Mouse (Mus musculus) right cerebral cortex, adult 18-20 months (tissue): ENCODE data around the gene Lyz1.
"Not testable (repeated sequence)": the region's sequence is repeated elsewhere in the genome, so short reads cannot be mapped to it uniquely, and the experiment has no call there.

Source experiments
- DNase-seq: peaks from one replicate; pipeline ENCODE4 v3.0.0; 2022; ENCODE audit warnings: mixed read lengths

The Lyz1 gene

DNA sequence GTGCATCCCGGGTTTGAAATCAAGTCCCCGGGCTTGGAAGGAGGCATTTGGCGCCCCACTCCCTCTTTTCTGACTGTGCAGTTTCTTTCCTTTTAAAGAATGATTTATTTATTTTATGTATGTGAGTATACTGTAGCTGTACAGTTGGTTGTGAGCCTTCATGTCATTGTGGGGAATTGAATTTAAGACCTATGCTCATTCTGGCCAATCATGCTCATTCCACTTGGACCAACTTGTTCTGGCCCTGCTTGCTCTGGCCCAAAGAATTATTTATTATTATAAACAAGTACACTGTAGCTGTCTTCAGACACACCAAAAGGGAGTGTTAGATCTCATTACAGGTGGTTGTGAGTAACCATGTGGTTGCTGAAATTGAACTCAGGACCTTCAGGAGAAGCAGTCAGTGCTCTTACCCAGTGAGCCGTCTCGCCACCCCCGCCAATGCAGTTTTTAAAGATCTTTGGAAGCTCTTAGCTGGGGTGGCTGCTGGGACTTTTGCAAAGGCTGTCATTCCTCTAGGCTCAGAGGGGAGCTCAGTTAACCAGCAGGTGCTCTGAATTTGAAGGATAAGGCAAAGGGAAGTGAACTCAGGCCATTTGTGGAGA lies 6.2 kb downstream of the Lyz1 start:
- no peak for DNase-seq

- DNase-seq, result not testable (repeated sequence)
Measured at GRCm38 (mm10) chr10:117285584-117285983, 7.1 kb downstream of the Lyz1 start.

DNA sequence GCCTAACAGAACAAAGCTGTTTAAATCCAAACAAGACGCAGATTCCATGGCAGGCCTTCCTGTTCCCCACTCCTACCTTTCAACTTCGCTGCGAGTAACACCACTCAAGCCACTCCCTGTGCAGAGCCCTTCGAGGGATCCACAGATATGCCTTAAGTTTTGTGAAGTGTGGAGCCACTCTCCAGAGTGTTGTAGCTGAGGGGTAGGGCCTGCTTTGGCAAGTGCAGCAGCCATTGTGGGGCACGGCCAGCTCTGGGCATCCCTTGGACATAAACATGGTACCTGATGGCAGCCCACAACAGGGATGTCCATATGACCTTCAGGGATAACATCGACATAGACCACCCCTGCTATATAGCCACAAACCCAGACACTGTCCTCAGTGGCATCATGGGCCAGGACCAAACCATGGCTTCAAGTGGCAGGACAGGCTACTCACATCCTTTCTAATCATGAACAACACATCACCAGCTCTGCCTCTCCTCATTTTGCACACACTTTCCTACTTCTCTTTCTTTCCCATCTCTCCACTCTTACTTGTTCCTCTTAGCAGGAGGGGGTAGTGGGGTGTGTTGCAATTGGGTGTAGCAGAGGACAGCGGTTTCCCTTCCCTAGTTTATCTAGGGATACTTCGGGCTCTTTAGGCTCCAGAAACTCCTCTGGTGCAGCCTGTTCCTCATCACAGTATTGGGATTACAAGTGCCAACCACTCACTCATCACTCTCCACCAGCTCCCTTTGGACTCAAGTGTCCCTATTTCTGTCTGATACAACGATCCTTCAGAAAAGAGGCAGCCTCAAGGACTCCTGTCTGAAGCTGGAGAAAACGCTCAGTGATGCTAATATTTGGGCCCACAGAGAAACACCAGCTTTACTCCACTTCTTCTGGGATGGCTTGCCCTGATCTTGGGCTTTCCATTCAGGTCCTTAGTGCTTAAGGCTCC lies 7.8 kb downstream of the Lyz1 start:
- DNase-seq, result no peak

- no peak for DNase-seq
Measured at GRCm38 (mm10) chr10:117283871-117284577, 8.6 kb downstream of the Lyz1 start.

- not testable (repeated sequence) for DNase-seq
Measured at GRCm38 (mm10) chr10:117283196-117283595, 9.5 kb downstream of the Lyz1 start.

DNA sequence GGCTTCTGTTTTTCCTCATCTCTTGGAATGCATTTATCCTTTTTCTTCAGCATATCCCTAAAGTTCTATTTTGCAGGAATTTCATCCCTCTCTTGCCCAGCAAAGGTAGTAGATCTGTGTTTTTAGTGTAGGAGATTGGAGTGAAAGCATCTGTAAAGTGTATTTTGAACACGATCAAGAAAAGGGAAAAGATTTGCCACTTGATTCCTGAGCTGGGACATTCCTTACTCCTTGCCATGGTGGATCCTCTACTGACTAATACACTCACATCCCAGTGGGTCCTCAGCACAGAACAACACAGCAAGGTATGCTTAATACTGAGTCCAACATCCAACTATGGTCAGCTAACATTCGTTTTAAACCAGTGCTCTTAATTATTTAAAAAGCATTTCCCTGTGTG lies 10.1 kb downstream of the Lyz1 start:
- no peak for DNase-seq

- DNase-seq, result no peak
Measured at GRCm38 (mm10) chr10:117282049-117282448, 10.6 kb downstream of the Lyz1 start, which contains the start of gene Lyz2. TSS of gene Lyz2 (minus strand) at chr10:117282321.

DNA sequence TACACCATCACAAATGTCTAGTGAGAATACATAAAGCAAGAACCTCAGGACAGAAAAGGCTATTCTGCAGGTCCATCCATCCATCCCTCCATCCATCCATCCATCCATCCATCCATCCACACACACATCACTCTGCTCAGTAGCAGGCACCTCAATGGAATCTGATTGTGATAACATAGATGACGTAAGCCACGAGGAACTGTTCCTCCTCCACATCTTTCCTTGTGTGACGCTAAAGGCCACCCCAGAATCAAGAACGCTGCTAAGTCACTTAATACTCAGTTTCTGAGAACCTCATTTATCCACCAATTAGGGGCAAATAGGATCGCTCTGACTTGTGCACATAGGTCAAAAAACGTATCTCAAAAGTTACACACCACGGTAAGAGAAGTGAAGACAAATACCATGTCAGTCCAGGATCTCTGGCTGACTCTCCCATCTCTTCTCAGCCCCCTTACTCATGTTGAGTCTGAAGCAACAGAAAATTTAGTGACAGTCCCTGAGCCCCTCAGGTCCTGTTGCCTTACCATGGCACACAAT lies 11.2 kb downstream of the Lyz1 start:
- no peak for DNase-seq

DNA sequence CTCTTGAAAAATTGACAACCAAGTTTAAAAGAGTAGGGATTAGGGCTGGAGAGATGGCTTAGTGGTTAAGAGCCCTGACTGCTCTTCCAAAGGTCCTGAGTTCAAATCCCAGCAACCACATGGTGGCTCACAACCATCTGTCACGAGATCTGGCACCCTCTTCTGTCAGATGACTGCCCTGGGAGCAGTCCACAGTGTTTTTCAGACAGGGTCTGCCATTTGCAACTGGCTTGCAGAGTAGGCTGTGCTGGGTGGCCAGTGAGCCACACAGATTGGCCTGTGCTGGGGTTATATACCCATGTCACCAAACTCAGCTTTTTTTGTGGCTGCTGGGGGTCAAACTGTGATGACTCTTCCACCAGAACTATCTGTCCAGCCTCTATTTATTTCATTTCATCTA lies 12.7 kb downstream of the Lyz1 start:
- DNase-seq, result no peak

DNA sequence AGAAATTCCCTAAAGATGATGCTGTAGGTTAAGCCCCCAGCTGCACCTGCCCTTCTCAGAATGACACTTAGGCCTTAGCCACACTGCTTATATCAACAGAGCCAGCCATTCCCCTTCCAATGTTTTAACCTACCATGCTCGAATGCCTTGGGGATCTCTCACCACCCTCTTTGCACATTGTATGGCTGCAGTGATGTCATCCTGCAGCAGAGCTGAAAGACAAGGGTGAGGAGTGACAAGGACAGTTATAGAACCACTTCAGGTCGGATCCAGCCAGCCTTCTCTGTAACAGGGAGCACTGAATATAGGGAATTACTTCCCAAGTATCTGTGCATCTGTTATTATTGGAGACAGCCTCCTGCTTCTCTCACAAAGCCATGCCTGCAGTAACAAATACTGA lies 14.2 kb downstream of the Lyz1 start:
- DNase-seq, result not testable (repeated sequence)

- DNase-seq, result not testable (repeated sequence)
Measured at GRCm38 (mm10) chr10:117277779-117278178, 14.9 kb downstream of the Lyz1 start.

- DNase-seq, result no peak
Measured at GRCm38 (mm10) chr10:117275681-117276369, 16.8 kb downstream of the Lyz1 start.

DNA sequence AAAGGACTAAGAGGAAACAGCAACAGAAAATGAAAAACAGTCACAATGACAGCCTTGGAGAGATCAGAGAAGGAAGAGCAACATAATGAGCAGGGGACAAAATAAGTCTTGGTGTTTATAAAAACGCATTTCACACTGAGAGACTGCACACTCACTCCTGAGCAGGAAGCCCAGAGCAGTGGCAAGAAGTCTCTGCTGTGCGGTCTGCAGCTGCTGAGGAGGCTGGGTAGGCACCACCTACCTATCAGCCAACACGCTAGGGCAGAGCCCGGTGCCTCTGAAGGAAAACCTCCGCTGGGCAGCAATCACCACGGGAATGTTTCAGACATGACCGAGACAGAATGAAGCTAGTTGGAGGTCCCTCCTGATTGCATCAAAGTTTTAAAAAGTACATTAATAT lies 18.0 kb downstream of the Lyz1 start:
- not testable (repeated sequence) for DNase-seq

DNA sequence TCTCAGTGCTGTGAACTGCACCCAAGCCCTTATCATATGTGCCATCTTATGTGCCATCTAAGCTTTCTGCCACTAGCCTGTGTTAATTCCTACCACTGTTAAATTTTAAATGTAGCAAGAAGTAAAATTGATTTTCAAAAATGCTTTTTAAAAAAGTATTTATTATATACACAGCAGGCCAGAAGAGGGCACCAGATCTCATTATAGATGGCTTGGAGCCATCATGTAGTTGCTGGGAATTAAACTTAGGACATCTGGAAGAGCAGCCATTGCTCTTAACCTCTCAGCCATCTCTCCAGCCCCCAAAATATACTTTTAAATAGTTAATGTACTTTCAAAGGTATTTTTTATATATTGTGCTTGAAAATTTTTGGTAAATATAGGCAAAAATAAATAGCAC lies 20.6 kb downstream of the Lyz1 start:
- no peak for DNase-seq

DNA sequence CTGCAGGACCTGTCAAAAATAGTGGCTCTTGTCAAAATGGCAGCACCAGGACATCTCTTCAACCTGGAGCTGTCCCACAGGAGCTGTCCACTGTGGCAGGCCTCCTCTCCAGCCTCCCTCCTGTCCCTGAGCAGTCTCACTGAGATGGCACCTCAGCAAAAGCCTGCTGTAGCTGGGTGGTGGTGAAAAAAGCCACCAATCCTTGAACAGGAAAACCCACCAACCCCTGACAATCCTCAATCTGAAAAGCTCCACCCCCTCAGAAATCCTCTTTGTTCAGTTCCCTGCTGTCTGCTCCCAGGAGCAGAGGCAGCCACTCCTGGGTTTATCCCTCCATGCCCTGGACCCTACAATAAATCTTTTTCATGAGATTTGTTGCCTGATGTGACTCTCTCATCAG lies 32.8 kb downstream of the Lyz1 start:
- no peak for DNase-seq

DNA sequence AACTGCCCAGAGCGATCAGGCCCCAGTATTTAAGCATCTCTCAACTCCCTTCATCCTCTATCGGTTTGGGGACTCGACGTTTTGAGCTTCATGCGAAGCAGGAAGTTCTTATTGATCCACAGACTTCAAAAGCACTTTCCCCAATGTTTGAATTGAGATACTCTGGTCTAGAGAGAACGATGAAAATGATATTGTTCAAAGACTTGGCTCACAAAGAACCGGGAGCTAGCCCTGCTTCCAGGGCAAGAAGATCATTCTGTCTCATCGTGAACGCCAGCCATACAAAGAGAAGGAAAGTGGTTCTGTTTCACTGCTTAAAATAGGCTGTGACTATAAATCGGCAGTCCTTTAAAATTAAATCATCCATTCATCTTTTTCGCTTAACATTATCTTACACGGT lies 54.1 kb downstream of the Lyz1 start, which contains the start of gene 9530003J23Rik:
9530003J23Rik (minus strand) TSS at position 101 of the 400 bp plus-strand sequence.
- DNase-seq, result no peak
